Mouse (Mus musculus) neural tube, embryonic 11.5 days (tissue): ENCODE data around the gene Rab3c. TPM values are rescaled to one million over a fixed set of nuclear protein-coding genes. Genes with fewer than 3 reads are reported as not detected.

Experiments used
- ATAC-seq: fragments of 200-750 bp; cut with Nextera tagmentation; 2 replicates; pipeline ENCODE4 v1.8.0; 2017; ENCODE audit warnings: moderate number of reproducible peaks, mild to moderate bottlenecking, moderate TSS enrichment, moderate library complexity; ENCODE audit not compliant: insufficient read depth, low FRiP score, low TSS enrichment
- DNase-seq: peaks from one replicate; pipeline ENCODE4 v3.0.0-alpha.2; 2015; ENCODE audit warnings: low spot score
- H3K27ac ChIP-seq: fragments of 300-500 bp; sonication (generic); 2 replicates; pipeline ENCODE4 v1.5.1; 2014; ENCODE audit warnings: low read depth, mild to moderate bottlenecking, low read length
- H3K27me3 ChIP-seq: fragments of 300-500 bp; sonication (generic); 2 replicates; pipeline ENCODE4 v1.6.1; 2014; ENCODE audit warnings: mild to moderate bottlenecking, low read length, mixed read lengths; ENCODE audit not compliant: control insufficient read depth, insufficient read depth
- H3K36me3 ChIP-seq: fragments of 300-500 bp; sonication (generic); 2 replicates; pipeline ENCODE4 v1.6.1; 2014; ENCODE audit warnings: mild to moderate bottlenecking, low read length, moderate library complexity, mixed read lengths; ENCODE audit not compliant: control insufficient read depth, insufficient read depth
- H3K4me1 ChIP-seq: fragments of 300-500 bp; sonication (generic); 2 replicates; pipeline ENCODE4 v1.6.1; 2014; ENCODE audit warnings: low read length, mixed read lengths; ENCODE audit not compliant: control insufficient read depth, insufficient read depth
- H3K4me2 ChIP-seq: fragments of 300-500 bp; sonication (generic); 2 replicates; pipeline ENCODE4 v1.6.1; 2014; ENCODE audit warnings: low read depth, mild to moderate bottlenecking, moderate library complexity
- H3K4me3 ChIP-seq: fragments of 300-500 bp; sonication (generic); 2 replicates; pipeline ENCODE4 v1.5.1; 2014; ENCODE audit warnings: low read depth, low read length
- H3K9ac ChIP-seq: fragments of 300-500 bp; sonication (generic); 2 replicates; pipeline ENCODE4 v1.6.1; 2014; ENCODE audit warnings: mild to moderate bottlenecking, low read length
- H3K9me3 ChIP-seq: fragments of 300-500 bp; sonication (generic); 2 replicates; pipeline ENCODE4 v1.6.1; 2016; ENCODE audit warnings: low read length; ENCODE audit not compliant: control insufficient read depth
- WGBS: fragments of 180-500 bp; shearing (Covaris S2); extraction: QIAGEN DNeasy Blood & Tissue Kit; methylation state at CpG from one replicate; pipeline ENCODE4 v1.1.7; 2014; 5-methylcytosine and 5-hydroxymethylcytosine counted together
- polyA plus RNA-seq: library from polyadenylated mRNA; unstranded; fragments of >200 nt; fragmentation: Nextera tagmentation; extraction: Ambion mirVana; gene quantifications from 2 replicates; pipeline ENCODE4 v1.2.1, GENCODE M21; 2014

Rab3c gene
- polyA plus RNA-seq, 1 experiment from 2014 or later = 47.5 TPM

GRCm38 (mm10) chr13:110168570-110168969, 112.2 kb downstream of the Rab3c start:
- ATAC-seq = no peak
- Histone ChIP-seq H3K4me1 (peaks cover 10% of the 10 kb centered on the region), H3K9ac (no peak overlapping the region), H3K9me3 (no peaks in the 10 kb centered on the region), H3K27ac (no peak overlapping the region), H3K4me3 (no peak overlapping the region), H3K36me3 (no peaks in the 10 kb centered on the region), H3K27me3 (no peaks in the 10 kb centered on the region), H3K4me2 (no peak overlapping the region)
- WGBS = 87% methylated on average over 4 of the region's 4 CpGs
- no peak for DNase-seq

- Histone ChIP-seq H3K4me2 (no peak overlapping the region), H3K9ac (no peak overlapping the region), H3K27me3 (no peaks in the 10 kb centered on the region), H3K27ac (peak overlapping the region; percentile 39; the same call in 1 of the 2 replicates), H3K9me3 (no peaks in the 10 kb centered on the region), H3K36me3 (no peaks in the 10 kb centered on the region), H3K4me3 (no peak overlapping the region), H3K4me1 (peaks cover 10% of the 10 kb centered on the region)
- DNase-seq (peak; percentile 44), ATAC-seq (peak; percentile 95)
- WGBS = 45% methylated on average over 3 of the region's 3 CpGs
Observed at GRCm38 (mm10) chr13:110166622-110167330, 114.0 kb downstream of the Rab3c start.

- DNase-seq (no peak), ATAC-seq (no peak)
- no peaks in the 10 kb centered on the region for H3K4me1 ChIP-seq
- no peaks in the 10 kb centered on the region for H3K27me3 ChIP-seq
- H3K27ac ChIP-seq = no peak overlapping the region
- no peak overlapping the region for H3K4me2 ChIP-seq
- no peak overlapping the region for H3K4me3 ChIP-seq
- 65% methylated on average over 4 of the region's 4 CpGs for WGBS
- no peaks in the 10 kb centered on the region for H3K9me3 ChIP-seq
- H3K36me3 ChIP-seq = no peaks in the 10 kb centered on the region
- H3K9ac ChIP-seq = no peak overlapping the region
Observed at GRCm38 (mm10) chr13:110159980-110160379, 120.8 kb downstream of the Rab3c start.

GRCm38 (mm10) chr13:110158588-110159519, 121.9 kb downstream of the Rab3c start:
- Histone ChIP-seq H3K36me3 (no peaks in the 10 kb centered on the region), H3K9me3 (no peaks in the 10 kb centered on the region), H3K4me1 (no peaks in the 10 kb centered on the region), H3K27ac (peak overlapping the region; percentile 42; the same call in 1 of the 2 replicates), H3K9ac (no peak overlapping the region), H3K4me3 (no peak overlapping the region), H3K27me3 (no peaks in the 10 kb centered on the region), H3K4me2 (no peak overlapping the region)
- no peak for DNase-seq
- ATAC-seq = no peak
- 72% methylated on average over 7 of the region's 7 CpGs for WGBS

- Histone ChIP-seq H3K9ac (no peak overlapping the region), H3K4me3 (no peak overlapping the region), H3K4me1 (no peaks in the 10 kb centered on the region), H3K9me3 (no peaks in the 10 kb centered on the region), H3K27ac (no peak overlapping the region), H3K36me3 (no peaks in the 10 kb centered on the region), H3K27me3 (no peaks in the 10 kb centered on the region), H3K4me2 (no peak overlapping the region)
- WGBS = 55% methylated on average over 3 of the region's 3 CpGs
- no peak for DNase-seq
- ATAC-seq = no peak
Observed at GRCm38 (mm10) chr13:110145545-110145944, 135.3 kb downstream of the Rab3c start.

GRCm38 (mm10) chr13:110145019-110145418, 135.8 kb downstream of the Rab3c start:
- Histone ChIP-seq H3K27me3 (no peaks in the 10 kb centered on the region), H3K36me3 (no peaks in the 10 kb centered on the region), H3K9ac (no peak overlapping the region), H3K9me3 (no peaks in the 10 kb centered on the region), H3K4me1 (no peaks in the 10 kb centered on the region), H3K27ac (no peak overlapping the region), H3K4me3 (no peak overlapping the region), H3K4me2 (no peak overlapping the region)
- ATAC-seq (no peak), DNase-seq (no peak)
- 74% methylated on average over 8 of the region's 8 CpGs for WGBS

GRCm38 (mm10) chr13:110139339-110139738, 141.5 kb downstream of the Rab3c start:
- Histone ChIP-seq H3K27ac (no peak overlapping the region), H3K36me3 (no peaks in the 10 kb centered on the region), H3K4me2 (no peak overlapping the region), H3K9me3 (no peaks in the 10 kb centered on the region), H3K9ac (no peak overlapping the region), H3K4me1 (no peaks in the 10 kb centered on the region), H3K27me3 (no peaks in the 10 kb centered on the region), H3K4me3 (no peak overlapping the region)
- WGBS = 77% methylated on average over 5 of the region's 5 CpGs
- DNase-seq (no peak), ATAC-seq (no peak)

GRCm38 (mm10) chr13:110138644-110139043, 142.2 kb downstream of the Rab3c start:
- DNase-seq (no peak), ATAC-seq (no peak)
- Histone ChIP-seq H3K9ac (no peak overlapping the region), H3K4me2 (no peak overlapping the region), H3K27ac (no peak overlapping the region), H3K4me1 (no peaks in the 10 kb centered on the region), H3K4me3 (no peak overlapping the region), H3K9me3 (no peaks in the 10 kb centered on the region), H3K27me3 (no peaks in the 10 kb centered on the region), H3K36me3 (no peaks in the 10 kb centered on the region)
- 84% methylated on average over 5 of the region's 5 CpGs for WGBS
